Mouse (Mus musculus) heart, embryonic 14.5 days (tissue): Measurements from ENCODE around the gene Nol10. TPM values are rescaled to one million over a fixed set of nuclear protein-coding genes. Genes with fewer than 3 reads are reported as not detected.

Experiments
- ATAC-seq: fragments of 200-750 bp; cut with Nextera tagmentation; 2 replicates; pipeline ENCODE4 v1.8.0; 2017; ENCODE audit warnings: low read depth, moderate TSS enrichment; ENCODE audit not compliant: insufficient number of reproducible peaks, insufficient read depth, low FRiP score
- H3K27ac ChIP-seq, 2 experiments: fragments of 200-500 bp in 1 of 2; fragments of 300-500 bp in 1 of 2; sonication (generic) in 1 of 2; replicated peaks in 1 of 2; 2 replicates each; pipeline ENCODE4 v1.5.1; 2012 to 2014; ENCODE audit warnings: low read depth in 2 of 2, low read length in 2 of 2, control low read depth in 1 of 2, mild to moderate bottlenecking in 1 of 2, mixed read lengths in 1 of 2; ENCODE audit not compliant: control insufficient read depth in 1 of 2, insufficient read depth in 1 of 2
- H3K27me3 ChIP-seq: fragments of 300-500 bp; sonication (generic); 2 replicates; pipeline ENCODE4 v1.6.1; 2014; ENCODE audit warnings: mild to moderate bottlenecking, low read length, control low read depth; ENCODE audit not compliant: control insufficient read depth, insufficient read depth
- H3K36me3 ChIP-seq: fragments of 300-500 bp; sonication (generic); 2 replicates; pipeline ENCODE4 v1.6.1; 2014; ENCODE audit warnings: mild to moderate bottlenecking, control low read depth, low read length, mixed read lengths; ENCODE audit not compliant: control insufficient read depth, insufficient read depth
- H3K4me1 ChIP-seq, 2 experiments: fragments of 200-500 bp in 1 of 2; fragments of 300-500 bp in 1 of 2; sonication (generic) in 1 of 2; 2 replicates each; pipeline ENCODE4 v1.6.1; 2012 to 2014; ENCODE audit warnings: low read length in 2 of 2, control low read depth in 1 of 2, mixed read lengths in 1 of 2; ENCODE audit not compliant: control insufficient read depth in 2 of 2, insufficient read depth in 2 of 2
- H3K4me2 ChIP-seq: fragments of 300-500 bp; sonication (generic); 2 replicates; pipeline ENCODE4 v1.6.1; 2014; ENCODE audit warnings: mild to moderate bottlenecking, low read length
- H3K4me3 ChIP-seq, 2 experiments: fragments of 200-500 bp in 1 of 2; fragments of 300-500 bp in 1 of 2; sonication (generic) in 1 of 2; 2 replicates each; pipeline ENCODE4 v1.5.1; 2012 to 2014; ENCODE audit warnings: low read length in 2 of 2, mild to moderate bottlenecking in 2 of 2, control low read depth in 1 of 2, low read depth in 1 of 2, moderate library complexity in 1 of 2; ENCODE audit not compliant: control insufficient read depth in 1 of 2, insufficient read depth in 1 of 2
- H3K9ac ChIP-seq: fragments of 300-500 bp; sonication (generic); 2 replicates; pipeline ENCODE4 v1.6.1; 2014; ENCODE audit warnings: mild to moderate bottlenecking, low read length
- H3K9me3 ChIP-seq: fragments of 300-500 bp; sonication (generic); 2 replicates; pipeline ENCODE4 v1.6.1; 2016; ENCODE audit warnings: low read length, control low read depth; ENCODE audit not compliant: control insufficient read depth
- WGBS: fragments of 180-500 bp; shearing (Covaris S2); extraction: QIAGEN DNeasy Blood & Tissue Kit; methylation state at CpG from one replicate; pipeline ENCODE4 v1.1.7; 2014; 5-methylcytosine and 5-hydroxymethylcytosine counted together
- polyA plus RNA-seq: library from polyadenylated mRNA; unstranded; fragments of >200 nt; fragmentation: Nextera tagmentation; extraction: Ambion mirVana; gene quantifications from 2 replicates; pipeline ENCODE4 v1.2.1, GENCODE M21; 2014

The Nol10 gene
- polyA plus RNA-seq, 1 experiment from 2014 or later: 11.3 TPM

GRCm38 (mm10) chr12:17318453-17318852 lies 29.8 kb upstream of the Nol10 start:
- no peaks in the 10 kb centered on the region for H3K36me3 ChIP-seq
- H3K4me1 ChIP-seq: peaks cover 0 to 2% of the 10 kb centered on the region in 2 experiments; a peak in 1 of 4 replicates
- peaks cover 13% of the 10 kb centered on the region for H3K27me3 ChIP-seq
- H3K27ac ChIP-seq: no peak overlapping the region
- 52% methylated on average over 3 of the region's 3 CpGs for WGBS
- no peak overlapping the region for H3K4me3 ChIP-seq
- no peak for ATAC-seq
- no peak overlapping the region for H3K9ac ChIP-seq
- H3K9me3 ChIP-seq: no peaks in the 10 kb centered on the region
- H3K4me2 ChIP-seq: no peak overlapping the region

GRCm38 (mm10) chr12:17324549-17325470 lies 23.4 kb upstream of the Nol10 start:
- WGBS: 5% methylated on average over 48 of the region's 51 CpGs
- H3K27ac ChIP-seq: no peak overlapping the region
- peak overlapping the region; percentile 59 for H3K9ac ChIP-seq
- peak overlapping the region; percentile 84 for H3K4me2 ChIP-seq
- peaks cover 42% of the 10 kb centered on the region for H3K27me3 ChIP-seq
- no peaks in the 10 kb centered on the region for H3K9me3 ChIP-seq
- H3K4me3 ChIP-seq: peak overlapping the region; percentile 47
- peaks cover 0 to 2% of the 10 kb centered on the region in 2 experiments; a peak in 1 of 4 replicates for H3K4me1 ChIP-seq
- no peak for ATAC-seq
- no peaks in the 10 kb centered on the region for H3K36me3 ChIP-seq

- H3K27me3 ChIP-seq: peaks cover 25% of the 10 kb centered on the region
- ATAC-seq: no peak
- 63% methylated on average over 3 of the region's 3 CpGs for WGBS
These were observed 19.0 kb upstream of the Nol10 start, which contains the start of gene Atp6v1c2 for GRCm38 (mm10) chr12:17329259-17329658. TSS of gene Atp6v1c2 (minus strand) at chr12:17329359.

GRCm38 (mm10) chr12:17333459-17333858 lies 14.8 kb upstream of the Nol10 start:
- H3K4me3 ChIP-seq: no peak overlapping the region
- ATAC-seq: no peak
- no peaks in the 10 kb centered on the region for H3K36me3 ChIP-seq
- H3K4me1 ChIP-seq: no peaks in the 10 kb centered on the region
- H3K27me3 ChIP-seq: peaks cover 5% of the 10 kb centered on the region; the same call in 1 of the 2 replicates
- H3K9me3 ChIP-seq: no peaks in the 10 kb centered on the region
- WGBS: 26% methylated on average over 1 of the region's 1 CpGs
- H3K9ac ChIP-seq: no peak overlapping the region
- H3K4me2 ChIP-seq: no peak overlapping the region
- H3K27ac ChIP-seq: no peak overlapping the region

More at GRCm38 (mm10) chr12:17329259-17329658, 19.0 kb upstream of the Nol10 start, which contains the start of gene Atp6v1c2:
- no peak within 1 kb of the TSS for H3K27ac ChIP-seq
- H3K36me3 ChIP-seq: no peaks in the 10 kb centered on the region
- H3K4me3 ChIP-seq: no peak within 1 kb of the TSS
- H3K4me1 ChIP-seq: peaks cover 0 to 2% of the 10 kb centered on the region in 2 experiments; a peak in 1 of 4 replicates
- H3K4me2 ChIP-seq: no peak within 1 kb of the TSS
- no peak within 1 kb of the TSS for H3K9ac ChIP-seq
- H3K9me3 ChIP-seq: no peaks in the 10 kb centered on the region

- Histone ChIP-seq H3K27ac (no peak overlapping the region), H3K27me3 (no peaks in the 10 kb centered on the region), H3K4me1 (no peaks in the 10 kb centered on the region), H3K4me3 (no peak overlapping the region), H3K9ac (no peak overlapping the region), H3K36me3 (no peaks in the 10 kb centered on the region), H3K9me3 (no peaks in the 10 kb centered on the region), H3K4me2 (no peak overlapping the region)
- WGBS: 60% methylated on average over 2 of the region's 2 CpGs
- ATAC-seq: no peak
These were observed 9.9 kb upstream of the Nol10 start for GRCm38 (mm10) chr12:17338338-17338737.

- H3K9ac ChIP-seq: no peak overlapping the region
- ATAC-seq: no peak
These were observed 8.9 kb upstream of the Nol10 start for GRCm38 (mm10) chr12:17339114-17339905.

GRCm38 (mm10) chr12:17347327-17348047 lies 771 bp upstream of the Nol10 start:
- 37% methylated on average over 11 of the region's 11 CpGs for WGBS
- no peak for ATAC-seq
- H3K4me2 ChIP-seq: peak overlapping the region; percentile 75
- peaks cover 4 to 15% of the 10 kb centered on the region in 2 experiments for H3K4me1 ChIP-seq
- H3K27ac ChIP-seq: peak overlapping the region; percentile 14 to 58; a peak in 1 of 4 replicates
- peak overlapping the region; percentile 59 to 70 for H3K4me3 ChIP-seq
- no peaks in the 10 kb centered on the region for H3K27me3 ChIP-seq
- H3K9ac ChIP-seq: peak overlapping the region; percentile 77
- no peaks in the 10 kb centered on the region for H3K9me3 ChIP-seq
- peaks cover 18% of the 10 kb centered on the region for H3K36me3 ChIP-seq

More at GRCm38 (mm10) chr12:17339114-17339905, 8.9 kb upstream of the Nol10 start:
- no peak overlapping the region for H3K4me3 ChIP-seq
- H3K4me1 ChIP-seq: no peaks in the 10 kb centered on the region
- H3K36me3 ChIP-seq: no peaks in the 10 kb centered on the region
- H3K9me3 ChIP-seq: no peaks in the 10 kb centered on the region
- no peak overlapping the region for H3K27ac ChIP-seq
- WGBS: 65% methylated on average over 3 of the region's 3 CpGs
- H3K4me2 ChIP-seq: no peak overlapping the region
- H3K27me3 ChIP-seq: no peaks in the 10 kb centered on the region
